Mouse (Mus musculus): ENCODE measurements at regions not wholly inside any gene's neighbourhood (a gene's known extent, or its start where the extent isn't known, plus 50 kb on each side); places are given as distances from the start of the nearest gene placed in this dataset.

- WGBS: 83% methylated on average over 3 of the region's 3 CpGs
- no peak for ATAC-seq (ENCODE audit: low read depth)
- H3K4me3 ChIP-seq: no peak overlapping the region
These were observed 110.9 kb upstream of the Tab2 start for GRCm38 (mm10) chr10:8066926-8067325.

DNA sequence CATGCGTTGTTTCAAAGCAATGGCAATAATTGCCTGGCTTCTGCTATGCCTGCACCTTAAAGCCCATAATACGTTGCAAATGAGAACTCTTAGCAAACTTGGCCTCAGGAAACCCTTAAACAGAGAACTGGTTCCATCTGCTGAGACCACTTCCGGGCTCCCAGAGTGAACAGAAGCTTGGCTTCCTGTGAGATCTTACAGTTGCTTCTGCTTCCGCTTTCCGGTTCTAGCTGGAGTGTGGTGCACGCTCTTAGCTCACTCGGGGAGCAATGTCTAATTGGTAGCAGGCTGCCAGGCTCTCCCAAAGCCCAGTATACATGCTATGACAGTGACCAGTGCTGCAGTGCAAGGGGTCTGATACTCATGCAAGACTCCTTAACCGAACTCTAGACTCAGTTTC is 109.7 kb upstream of the Tab2 start:
- no peaks in the 10 kb centered on the region for H3K27me3 ChIP-seq
- H3K27ac ChIP-seq (replicated peaks): no peak overlapping the region
- 90% methylated on average over 8 of the region's 8 CpGs for WGBS
- no peak overlapping the region for H3K9ac ChIP-seq
- H3K36me3 ChIP-seq: no peaks in the 10 kb centered on the region
- H3K4me2 ChIP-seq: no peak overlapping the region
- no peak overlapping the region for H3K4me3 ChIP-seq
- H3K4me1 ChIP-seq (replicated peaks): no peaks in the 10 kb centered on the region
- no peak for ATAC-seq (ENCODE audit: low read depth)
- H3K9me3 ChIP-seq: no peaks in the 10 kb centered on the region

More at GRCm38 (mm10) chr10:8066926-8067325, 110.9 kb upstream of the Tab2 start:
- Histone ChIP-seq H3K36me3 (no peaks in the 10 kb centered on the region), H3K27ac (replicated peaks) (no peak overlapping the region), H3K9me3 (no peaks in the 10 kb centered on the region), H3K9ac (no peak overlapping the region), H3K27me3 (no peaks in the 10 kb centered on the region), H3K4me1 (replicated peaks) (no peaks in the 10 kb centered on the region), H3K4me2 (no peak overlapping the region)

- no peak overlapping the region for H3K27ac ChIP-seq (replicated peaks)
- no peak overlapping the region for H3K4me3 ChIP-seq
- 89% methylated on average over 2 of the region's 2 CpGs for WGBS
- H3K36me3 ChIP-seq: no peaks in the 10 kb centered on the region
- H3K4me2 ChIP-seq: no peak overlapping the region
- no peaks in the 10 kb centered on the region for H3K27me3 ChIP-seq
- no peak for ATAC-seq (ENCODE audit: low read depth)
- H3K9ac ChIP-seq: no peak overlapping the region
- H3K4me1 ChIP-seq (replicated peaks): no peaks in the 10 kb centered on the region
- no peaks in the 10 kb centered on the region for H3K9me3 ChIP-seq
These were observed 108.3 kb upstream of the Tab2 start for GRCm38 (mm10) chr10:8064281-8064680.

DNA sequence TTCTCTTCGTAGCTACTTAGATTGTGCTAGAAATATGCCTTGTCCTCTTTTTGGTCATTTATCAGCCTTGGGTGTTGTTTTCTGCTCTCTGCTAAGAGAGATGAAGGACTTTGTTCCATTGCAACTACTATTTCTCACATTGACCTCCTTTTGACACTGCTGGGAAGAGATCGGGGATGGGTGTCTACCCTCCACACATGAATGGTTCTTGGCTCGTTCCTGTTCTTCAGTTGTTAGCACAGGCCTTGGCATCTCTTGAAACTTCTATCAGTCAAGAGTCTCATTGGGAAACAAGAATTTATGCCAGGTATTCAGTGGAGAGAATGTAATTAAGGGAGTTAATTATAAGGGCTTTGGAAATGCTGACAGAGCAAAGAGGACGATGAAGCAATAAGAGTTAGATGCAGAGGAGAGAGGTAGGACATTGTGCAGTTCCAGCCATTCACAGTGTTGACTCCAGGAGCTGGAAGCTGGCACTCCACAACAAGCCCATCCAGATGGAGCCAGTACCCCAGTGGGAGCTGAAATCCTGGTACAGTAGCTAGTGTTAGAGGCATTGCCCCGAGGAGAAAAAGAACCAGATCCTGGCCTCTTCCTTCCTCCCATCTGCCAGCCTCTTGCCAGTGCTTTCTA is 107.5 kb upstream of the Tab2 start:
- no peak for ATAC-seq (ENCODE audit: low read depth)
- H3K4me1 ChIP-seq (replicated peaks): no peaks in the 10 kb centered on the region
- H3K4me2 ChIP-seq: no peak overlapping the region
- H3K27ac ChIP-seq (replicated peaks): no peak overlapping the region
- no peak overlapping the region for H3K9ac ChIP-seq
- WGBS: 61% methylated on average over 5 of the region's 5 CpGs
- no peaks in the 10 kb centered on the region for H3K9me3 ChIP-seq
- H3K27me3 ChIP-seq: no peaks in the 10 kb centered on the region
- H3K36me3 ChIP-seq: no peaks in the 10 kb centered on the region
- H3K4me3 ChIP-seq: no peak overlapping the region

GRCm38 (mm10) chr10:8060987-8061386 is 105.0 kb upstream of the Tab2 start:
- no peak for ATAC-seq (ENCODE audit: low read depth)
- Histone ChIP-seq H3K27me3 (no peaks in the 10 kb centered on the region), H3K9ac (no peak overlapping the region), H3K36me3 (no peaks in the 10 kb centered on the region), H3K4me1 (replicated peaks) (no peaks in the 10 kb centered on the region), H3K27ac (replicated peaks) (no peak overlapping the region), H3K4me3 (no peak overlapping the region), H3K9me3 (no peaks in the 10 kb centered on the region), H3K4me2 (no peak overlapping the region)

DNA sequence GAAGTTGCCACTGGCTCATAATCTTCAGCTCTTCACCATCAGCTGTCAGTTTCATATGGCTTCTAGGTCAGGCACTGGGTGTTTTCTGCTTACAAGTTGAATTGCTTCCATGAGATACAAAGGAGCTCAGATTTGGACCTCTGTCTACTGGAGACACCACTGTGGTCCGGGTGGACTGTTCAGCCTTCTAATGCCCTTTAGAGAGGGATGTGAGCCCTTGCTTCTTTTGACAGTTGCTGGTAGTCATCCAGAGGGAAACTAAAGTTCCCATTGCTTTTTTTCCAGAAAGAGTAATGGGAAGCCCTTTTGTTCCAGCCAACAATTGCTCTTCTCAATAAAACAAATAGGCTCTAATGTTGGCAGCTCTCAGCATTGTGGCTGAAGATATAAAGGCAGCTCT is 103.7 kb upstream of the Tab2 start:
- ATAC-seq (ENCODE audit: low read depth): no peak
- no peak overlapping the region for H3K4me3 ChIP-seq
- no peaks in the 10 kb centered on the region for H3K36me3 ChIP-seq

DNA sequence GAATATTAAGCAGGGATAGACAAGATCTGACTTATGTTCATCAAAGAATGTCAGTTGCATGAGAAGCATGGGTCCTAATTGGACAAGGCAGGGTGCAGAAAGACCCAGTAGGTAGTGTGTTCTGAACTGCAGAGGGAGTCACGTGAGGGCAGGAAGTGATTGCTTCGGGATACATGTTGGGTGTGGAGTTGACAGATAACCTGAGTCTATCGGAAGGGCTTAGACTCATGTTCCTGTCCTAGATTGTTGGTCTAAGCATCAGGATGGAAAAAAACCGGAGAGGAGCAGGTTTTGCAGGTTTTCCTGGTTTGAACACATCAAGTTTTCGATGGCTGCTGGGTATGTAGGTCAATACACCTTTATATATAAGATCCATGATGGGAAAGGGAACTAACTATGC is 101.8 kb upstream of the Tab2 start:
- 88% methylated on average over 5 of the region's 5 CpGs for WGBS
- H3K4me3 ChIP-seq: no peak overlapping the region
- H3K4me2 ChIP-seq: no peak overlapping the region
- ATAC-seq (ENCODE audit: low read depth): no peak
- H3K9ac ChIP-seq: no peak overlapping the region
- no peaks in the 10 kb centered on the region for H3K27me3 ChIP-seq
- H3K4me1 ChIP-seq (replicated peaks): no peaks in the 10 kb centered on the region
- H3K9me3 ChIP-seq: no peaks in the 10 kb centered on the region
- no peak overlapping the region for H3K27ac ChIP-seq (replicated peaks)
- H3K36me3 ChIP-seq: no peaks in the 10 kb centered on the region

More for the DNA sequence above, 103.7 kb upstream of the Tab2 start:
- Histone ChIP-seq H3K9me3 (no peaks in the 10 kb centered on the region), H3K4me2 (no peak overlapping the region), H3K27me3 (no peaks in the 10 kb centered on the region), H3K4me1 (replicated peaks) (no peaks in the 10 kb centered on the region), H3K27ac (replicated peaks) (no peak overlapping the region), H3K9ac (no peak overlapping the region)
- whole genome bisulfite sequencing: 56% methylated on average over 1 of the region's 1 CpGs

- 74% methylated on average over 6 of the region's 6 CpGs for WGBS
- Histone ChIP-seq H3K27ac (replicated peaks) (no peak overlapping the region), H3K4me3 (no peak overlapping the region), H3K9me3 (no peaks in the 10 kb centered on the region), H3K4me1 (replicated peaks) (no peaks in the 10 kb centered on the region), H3K27me3 (no peaks in the 10 kb centered on the region), H3K36me3 (no peaks in the 10 kb centered on the region), H3K9ac (no peak overlapping the region), H3K4me2 (no peak overlapping the region)
- no peak for ATAC-seq (ENCODE audit: low read depth)
These were observed 99.3 kb upstream of the Tab2 start for GRCm38 (mm10) chr10:8055293-8055692.

- no peaks in the 10 kb centered on the region for H3K36me3 ChIP-seq
- no peak for ATAC-seq (ENCODE audit: low read depth)
- 95% methylated on average over 3 of the region's 3 CpGs for WGBS
- no peak overlapping the region for H3K4me2 ChIP-seq
- no peak overlapping the region for H3K9ac ChIP-seq
- peaks cover 7% of the 10 kb centered on the region for H3K4me1 ChIP-seq (replicated peaks)
- no peak overlapping the region for H3K27ac ChIP-seq (replicated peaks)
- no peak overlapping the region for H3K4me3 ChIP-seq
- no peaks in the 10 kb centered on the region for H3K27me3 ChIP-seq
- no peaks in the 10 kb centered on the region for H3K9me3 ChIP-seq
These were observed 87.6 kb upstream of the Tab2 start for GRCm38 (mm10) chr10:8043416-8044163.

- no peak for ATAC-seq (ENCODE audit: low read depth)
- Histone ChIP-seq H3K9me3 (no peaks in the 10 kb centered on the region), H3K4me3 (no peak overlapping the region), H3K4me1 (replicated peaks) (peaks cover 20% of the 10 kb centered on the region), H3K4me2 (no peak overlapping the region), H3K27ac (replicated peaks) (no peak overlapping the region), H3K27me3 (no peaks in the 10 kb centered on the region), H3K9ac (no peak overlapping the region), H3K36me3 (no peaks in the 10 kb centered on the region)
- WGBS: 90% methylated on average over 6 of the region's 6 CpGs
These were observed 86.3 kb upstream of the Tab2 start for GRCm38 (mm10) chr10:8042306-8042705.

DNA sequence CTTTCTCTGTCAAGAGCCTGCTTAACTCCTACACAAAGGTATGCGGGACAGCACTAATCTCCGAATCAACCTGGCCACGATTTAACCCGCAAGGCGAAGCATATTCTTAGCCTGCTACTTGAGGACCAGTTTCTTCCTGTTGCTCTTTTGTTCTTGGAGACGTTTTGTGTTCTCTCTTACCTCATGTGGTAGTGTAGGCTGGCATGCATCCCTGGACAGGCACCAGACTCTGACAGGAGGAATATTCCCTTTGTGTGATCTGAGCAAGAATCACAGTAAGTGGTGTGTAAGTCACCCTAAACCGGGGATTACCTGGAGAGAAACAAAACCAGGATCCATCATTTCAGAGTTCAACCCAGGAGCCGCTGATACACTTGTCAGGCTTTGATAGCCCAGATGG is 85.8 kb upstream of the Tab2 start:
- WGBS: 81% methylated on average over 8 of the region's 8 CpGs
- Histone ChIP-seq H3K27me3 (no peaks in the 10 kb centered on the region), H3K9me3 (no peaks in the 10 kb centered on the region), H3K36me3 (no peaks in the 10 kb centered on the region), H3K27ac (replicated peaks) (no peak overlapping the region), H3K4me3 (no peak overlapping the region), H3K4me2 (no peak overlapping the region), H3K4me1 (replicated peaks) (peaks cover 24% of the 10 kb centered on the region), H3K9ac (no peak overlapping the region)
- no peak for ATAC-seq (ENCODE audit: low read depth)

- Histone ChIP-seq H3K27me3 (no peaks in the 10 kb centered on the region), H3K4me1 (replicated peaks) (peaks cover 40% of the 10 kb centered on the region), H3K36me3 (no peaks in the 10 kb centered on the region), H3K27ac (replicated peaks) (peak overlapping the region; percentile 64), H3K4me3 (no peak overlapping the region), H3K9me3 (no peaks in the 10 kb centered on the region), H3K9ac (peak overlapping the region; percentile 41; the same call in 1 of the 2 replicates), H3K4me2 (peak overlapping the region; percentile 19; the same call in 1 of the 2 replicates)
- 6% methylated on average over 5 of the region's 5 CpGs for WGBS
- peak; percentile 88 for ATAC-seq (ENCODE audit: low read depth)
These were observed 82.1 kb upstream of the Tab2 start for GRCm38 (mm10) chr10:8037986-8038631.
